Mouse (Mus musculus) heart, adult 2 months (tissue): Measurements from ENCODE around the gene Vps8.

Experiments
- CTCF ChIP-seq: fragments of 200-600 bp; IDR thresholded peaks from 2 replicates; pipeline ENCODE4 v1.8.1; 2022; ENCODE audit warnings: antibody characterized with exemption, mild to moderate bottlenecking, moderate library complexity
- POLR2A ChIP-seq: fragments of 200-500 bp; IDR thresholded peaks from 2 replicates; pipeline ENCODE4 v1.6.1; 2011; ENCODE audit warnings: mild to moderate bottlenecking, low read depth, low read length, control low read depth; ENCODE audit not compliant: insufficient read depth

- TF ChIP-seq CTCF (no peak), POLR2A (no peak)
Observed at GRCm38 (mm10) chr16:21628061-21628591, 205.2 kb downstream of the Vps8 start.
